Mouse (Mus musculus) lung, embryonic 16.5 days (tissue): Measurements from ENCODE around the gene Tbc1d16. TPM values are rescaled to one million over a fixed set of nuclear protein-coding genes. Genes with fewer than 3 reads are reported as not detected.

Experiments
- ATAC-seq: fragments of 200-750 bp; cut with Nextera tagmentation; 2 replicates; pipeline ENCODE4 v1.8.0; 2017; ENCODE audit warnings: low read depth, mild to moderate bottlenecking, moderate library complexity
- H3K27ac ChIP-seq: fragments of 300-500 bp; sonication (generic); 2 replicates; pipeline ENCODE4 v1.5.1; 2014; ENCODE audit warnings: mild to moderate bottlenecking, control low read depth, low read length
- H3K27me3 ChIP-seq: fragments of 300-500 bp; sonication (generic); 2 replicates; pipeline ENCODE4 v1.6.1; 2014; ENCODE audit warnings: low read depth, low read length, mixed read lengths; ENCODE audit not compliant: control insufficient read depth, insufficient read depth
- H3K36me3 ChIP-seq: fragments of 300-500 bp; sonication (generic); 2 replicates; pipeline ENCODE4 v1.6.1; 2014; ENCODE audit warnings: low read length; ENCODE audit not compliant: control insufficient read depth, insufficient read depth
- H3K4me1 ChIP-seq: fragments of 300-500 bp; sonication (generic); replicated peaks from 2 replicates; pipeline ENCODE4 v1.6.1; 2014; ENCODE audit warnings: low read length, mixed read lengths; ENCODE audit not compliant: control insufficient read depth, insufficient read depth
- H3K4me2 ChIP-seq: fragments of 300-500 bp; sonication (generic); 2 replicates; pipeline ENCODE4 v1.6.1; 2014; ENCODE audit warnings: low read depth, low read length, control low read depth
- H3K4me3 ChIP-seq: fragments of 300-500 bp; sonication (generic); 2 replicates; pipeline ENCODE4 v1.5.1; 2014; ENCODE audit warnings: mild to moderate bottlenecking, low read length, control low read depth
- H3K9ac ChIP-seq: fragments of 300-500 bp; sonication (generic); 2 replicates; pipeline ENCODE4 v1.6.1; 2014; ENCODE audit warnings: low read length, control low read depth
- H3K9me3 ChIP-seq: fragments of 300-500 bp; sonication (generic); 2 replicates; pipeline ENCODE4 v1.6.1; 2016; ENCODE audit warnings: low read length; ENCODE audit not compliant: control insufficient read depth
- WGBS: fragments of 180-500 bp; shearing (Covaris S2); extraction: QIAGEN DNeasy Blood & Tissue Kit; methylation state at CpG from one replicate; pipeline ENCODE4 v1.1.7; 2014; 5-methylcytosine and 5-hydroxymethylcytosine counted together
- polyA plus RNA-seq: library from polyadenylated mRNA; unstranded; fragments of >200 nt; fragmentation: Nextera tagmentation; extraction: Ambion mirVana; gene quantifications from 2 replicates; pipeline ENCODE4 v1.2.1, GENCODE M21; 2015

Tbc1d16 gene
- polyA plus RNA-seq, 1 experiment from 2014 or later, result 19.4 TPM

DNA sequence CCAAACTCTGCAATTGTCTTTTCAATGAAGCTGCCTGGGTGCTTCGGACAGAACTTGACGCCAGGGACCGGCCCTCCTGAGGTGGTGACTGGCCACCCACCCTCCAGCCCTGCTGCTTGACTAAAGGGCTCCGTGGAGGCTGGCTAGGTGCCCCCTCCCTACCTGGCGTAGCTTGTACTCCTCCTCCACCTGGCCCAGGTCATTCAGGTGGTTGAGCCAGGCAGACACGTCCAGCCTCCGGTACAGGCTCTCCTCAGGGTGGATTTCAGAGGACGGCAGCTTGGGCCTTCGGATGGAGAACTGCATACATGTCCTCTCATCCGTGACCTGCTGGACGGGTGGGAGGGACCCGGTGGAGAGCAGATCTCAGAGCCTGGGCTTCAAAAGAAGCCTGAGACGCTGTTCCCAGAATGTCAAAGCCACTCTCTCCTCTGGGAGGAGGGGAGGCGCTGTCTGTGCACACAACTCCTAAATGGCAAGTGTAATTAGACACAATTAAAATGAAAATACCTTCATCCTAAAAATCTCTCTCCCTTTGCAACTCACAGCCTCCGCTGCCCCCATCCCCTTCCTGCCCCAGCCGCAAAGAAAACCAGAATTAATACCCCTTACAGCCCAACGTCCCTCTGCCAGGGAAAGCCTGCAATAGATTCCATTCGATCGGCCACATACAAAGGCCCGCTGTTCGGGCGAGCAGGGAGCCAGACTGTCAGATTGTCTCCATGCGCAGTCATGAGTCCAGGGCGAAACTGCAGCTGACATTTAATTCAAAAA lies 71.6 kb downstream of the Tbc1d16 start:
- no peaks in the 10 kb centered on the region for H3K9me3 ChIP-seq
- WGBS, result 56% methylated on average over 24 of the region's 24 CpGs
- H3K27ac ChIP-seq, result no peak overlapping the region
- no peak for ATAC-seq
- H3K9ac ChIP-seq, result no peak overlapping the region
- no peaks in the 10 kb centered on the region for H3K27me3 ChIP-seq
- H3K4me2 ChIP-seq, result no peak overlapping the region
- no peak overlapping the region for H3K4me3 ChIP-seq
- peaks cover 15% of the 10 kb centered on the region for H3K36me3 ChIP-seq
- H3K4me1 ChIP-seq, result no peaks in the 10 kb centered on the region; the same call in 1 of the 2 replicates

DNA sequence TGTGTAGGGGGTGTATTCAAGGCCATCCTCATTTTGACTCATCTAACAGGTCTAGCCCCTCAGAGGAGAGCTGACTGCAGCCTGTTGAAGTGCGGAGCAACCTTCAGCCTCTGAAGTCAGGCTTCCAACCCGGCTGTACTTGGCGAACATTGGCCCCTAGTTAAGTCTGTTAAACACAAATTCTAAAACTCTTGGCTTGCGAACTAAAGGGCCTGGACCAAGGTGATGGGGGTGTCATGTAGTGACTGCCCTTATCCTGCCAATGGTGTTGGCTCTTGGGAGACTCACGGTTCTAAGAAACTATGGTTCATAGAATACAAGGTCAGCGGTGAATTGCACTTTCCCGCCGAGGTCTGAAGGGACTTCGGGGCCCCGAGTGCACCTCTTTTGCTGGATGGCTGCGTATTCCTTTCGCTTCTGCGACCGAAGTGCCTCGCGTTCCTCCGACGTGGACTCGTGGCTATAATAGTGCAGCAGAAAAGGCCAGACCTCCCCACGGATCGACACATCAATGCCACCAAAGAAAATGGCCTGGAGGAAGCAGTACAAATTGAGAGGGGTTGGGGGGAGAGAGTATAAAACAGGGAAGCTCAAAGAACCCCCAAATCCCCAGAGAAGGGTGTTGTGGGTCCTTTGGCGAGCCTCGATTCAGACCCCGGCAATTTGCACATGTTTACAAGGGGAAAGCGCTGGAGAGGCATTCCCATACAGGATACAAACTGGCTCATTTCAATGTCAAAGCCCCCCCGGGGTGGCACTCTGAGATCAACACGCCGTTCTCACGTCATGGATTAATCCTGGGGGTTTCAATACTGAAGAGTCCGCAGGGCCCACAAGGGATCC lies 72.4 kb downstream of the Tbc1d16 start:
- no peak overlapping the region for H3K4me3 ChIP-seq
- peaks cover 15% of the 10 kb centered on the region for H3K36me3 ChIP-seq
- no peak overlapping the region for H3K27ac ChIP-seq
- no peaks in the 10 kb centered on the region for H3K9me3 ChIP-seq
- H3K4me2 ChIP-seq, result no peak overlapping the region
- ATAC-seq, result no peak
- no peaks in the 10 kb centered on the region for H3K27me3 ChIP-seq
- H3K9ac ChIP-seq, result no peak overlapping the region
- WGBS, result 71% methylated on average over 30 of the region's 30 CpGs
- no peaks in the 10 kb centered on the region; the same call in 1 of the 2 replicates for H3K4me1 ChIP-seq

DNA sequence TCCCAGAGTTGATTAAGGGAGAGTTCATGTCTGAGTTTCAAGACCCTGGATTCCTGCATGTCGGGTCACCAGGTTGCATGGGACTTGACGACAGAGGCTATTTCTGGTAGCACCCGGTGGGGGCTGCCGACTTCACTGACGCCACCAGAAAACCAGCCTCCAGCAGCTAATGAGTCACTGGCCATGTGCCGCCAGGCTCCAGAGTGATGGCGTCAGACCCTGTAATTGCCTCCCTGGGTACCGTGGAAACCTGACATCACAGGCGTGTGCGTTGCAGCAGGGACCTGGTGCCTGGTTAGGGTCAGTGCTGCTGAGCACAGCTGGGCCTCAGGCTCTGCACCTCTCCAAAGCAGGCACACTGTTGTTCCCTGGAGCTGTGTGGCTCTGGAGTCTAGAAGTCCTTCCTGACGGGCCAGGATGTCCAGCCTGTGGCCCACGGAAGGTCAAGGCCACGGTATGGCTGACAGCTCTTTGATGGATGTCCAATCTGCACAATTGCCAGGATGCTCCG lies 75.9 kb downstream of the Tbc1d16 start:
- Histone ChIP-seq H3K36me3 (peaks cover 23% of the 10 kb centered on the region), H3K4me3 (no peak overlapping the region), H3K4me1 (no peaks in the 10 kb centered on the region), H3K27ac (no peak overlapping the region), H3K9ac (no peak overlapping the region), H3K27me3 (no peaks in the 10 kb centered on the region), H3K4me2 (no peak overlapping the region), H3K9me3 (no peaks in the 10 kb centered on the region)
- ATAC-seq, result no peak
- WGBS, result 61% methylated on average over 14 of the region's 14 CpGs

DNA sequence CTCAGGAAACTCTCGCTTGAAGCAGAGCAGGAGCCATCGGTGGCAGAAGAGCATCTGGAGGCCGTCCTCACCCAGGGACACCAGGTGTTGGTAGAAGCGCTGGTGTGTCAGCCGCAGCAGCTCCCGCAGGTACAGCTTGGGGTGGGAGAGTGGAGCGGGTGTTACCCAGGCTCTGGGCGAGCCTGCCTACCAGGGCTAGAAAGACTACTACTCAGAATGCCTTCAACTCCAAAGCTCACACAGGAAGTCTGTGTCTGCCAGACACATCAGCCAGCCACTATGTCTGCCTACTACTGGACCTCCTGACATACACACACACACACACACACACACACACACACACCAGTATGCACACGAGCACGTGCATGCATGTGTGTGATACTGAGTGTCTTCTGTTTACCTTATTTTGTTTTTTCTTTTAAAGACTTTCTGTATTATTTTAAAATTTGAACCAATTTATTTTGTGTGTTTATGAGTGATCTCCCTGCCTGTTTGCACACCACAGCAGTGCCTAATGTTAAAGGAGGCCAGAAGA lies 77.2 kb downstream of the Tbc1d16 start:
- no peak overlapping the region for H3K9ac ChIP-seq
- no peaks in the 10 kb centered on the region for H3K27me3 ChIP-seq
- WGBS, result 81% methylated on average over 10 of the region's 10 CpGs
- H3K36me3 ChIP-seq, result peaks cover 23% of the 10 kb centered on the region
- H3K9me3 ChIP-seq, result no peaks in the 10 kb centered on the region
- no peak overlapping the region for H3K27ac ChIP-seq
- no peak overlapping the region for H3K4me3 ChIP-seq
- no peak for ATAC-seq
- H3K4me1 ChIP-seq, result no peaks in the 10 kb centered on the region
- H3K4me2 ChIP-seq, result no peak overlapping the region

DNA sequence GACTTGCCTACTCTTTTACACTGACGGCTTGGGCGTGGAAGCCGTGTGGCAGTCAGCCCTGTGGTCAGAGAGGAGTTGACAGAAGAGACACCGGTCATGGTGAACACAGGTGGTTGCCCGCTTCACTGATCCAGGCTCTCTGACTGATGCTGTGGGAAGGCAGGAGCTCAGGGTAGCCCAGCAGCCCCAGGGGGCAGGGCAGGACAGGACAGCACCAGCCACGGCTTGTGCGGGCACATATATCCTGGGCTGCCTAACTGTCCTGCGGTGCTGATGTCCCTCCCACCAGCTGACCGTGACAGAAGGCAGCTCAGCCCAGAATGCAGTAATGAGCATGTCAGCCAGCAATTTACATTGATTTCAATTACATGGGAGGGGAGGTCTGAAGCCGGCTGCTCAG lies 77.9 kb downstream of the Tbc1d16 start:
- Histone ChIP-seq H3K4me2 (no peak overlapping the region), H3K9ac (no peak overlapping the region), H3K27me3 (no peaks in the 10 kb centered on the region), H3K27ac (no peak overlapping the region), H3K9me3 (no peaks in the 10 kb centered on the region), H3K4me1 (no peaks in the 10 kb centered on the region), H3K4me3 (no peak overlapping the region), H3K36me3 (peaks cover 22% of the 10 kb centered on the region)
- ATAC-seq, result no peak
- 86% methylated on average over 10 of the region's 10 CpGs for WGBS

DNA sequence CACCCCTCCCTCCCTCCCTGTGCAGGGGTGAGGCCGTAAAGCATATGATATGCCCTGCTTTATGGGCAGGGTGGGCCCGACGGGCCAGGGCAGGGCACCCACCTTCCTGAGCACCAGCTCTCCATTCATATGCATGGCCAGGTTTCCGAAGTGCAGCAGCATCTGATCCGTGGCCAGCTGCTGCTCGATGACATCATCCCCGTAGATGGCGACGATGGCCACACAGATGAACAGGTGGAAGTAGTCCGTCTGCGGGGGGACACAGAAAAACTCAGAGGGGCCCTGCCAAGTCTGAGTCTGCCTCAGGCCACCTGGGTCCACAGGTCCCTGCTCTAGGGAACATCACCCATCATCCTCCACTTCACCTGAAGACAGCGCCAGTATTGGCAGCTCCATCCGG lies 79.5 kb downstream of the Tbc1d16 start:
- no peak for ATAC-seq
- Histone ChIP-seq H3K4me1 (0 out of 2 replicates have a peak, but pooled peaks cover under 1% of the 10 kb centered on the region), H3K9me3 (no peaks in the 10 kb centered on the region), H3K4me3 (no peak overlapping the region), H3K27ac (no peak overlapping the region), H3K9ac (no peak overlapping the region), H3K27me3 (no peaks in the 10 kb centered on the region), H3K36me3 (peaks cover 19% of the 10 kb centered on the region), H3K4me2 (no peak overlapping the region)
- 82% methylated on average over 13 of the region's 13 CpGs for WGBS

DNA sequence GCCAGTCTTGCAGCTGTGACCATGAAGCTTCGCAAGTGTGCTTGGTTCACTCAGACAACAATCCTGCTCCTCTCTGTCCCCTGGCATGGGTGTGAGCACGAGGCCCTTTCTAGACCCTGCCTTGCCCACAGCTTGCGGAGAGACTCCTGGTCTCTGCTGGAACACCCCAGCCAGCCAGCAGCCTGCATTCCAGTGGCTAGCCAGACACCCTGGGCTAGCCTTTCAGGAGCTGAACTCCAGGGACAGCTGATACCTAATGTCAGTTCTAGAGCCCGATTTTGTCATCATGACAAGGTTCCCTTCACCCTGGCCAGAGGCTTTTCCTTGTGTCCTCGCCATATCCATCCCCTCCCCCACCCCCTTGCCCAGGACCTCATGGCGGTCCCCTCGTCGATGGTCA lies 81.1 kb downstream of the Tbc1d16 start:
- Histone ChIP-seq H3K4me2 (no peak overlapping the region), H3K4me1 (0 out of 2 replicates have a peak, but pooled peaks cover 2% of the 10 kb centered on the region), H3K27ac (no peak overlapping the region), H3K9me3 (no peaks in the 10 kb centered on the region), H3K36me3 (peaks cover 8% of the 10 kb centered on the region), H3K27me3 (no peaks in the 10 kb centered on the region), H3K4me3 (no peak overlapping the region), H3K9ac (no peak overlapping the region)
- ATAC-seq, result no peak
- 85% methylated on average over 8 of the region's 8 CpGs for WGBS

DNA sequence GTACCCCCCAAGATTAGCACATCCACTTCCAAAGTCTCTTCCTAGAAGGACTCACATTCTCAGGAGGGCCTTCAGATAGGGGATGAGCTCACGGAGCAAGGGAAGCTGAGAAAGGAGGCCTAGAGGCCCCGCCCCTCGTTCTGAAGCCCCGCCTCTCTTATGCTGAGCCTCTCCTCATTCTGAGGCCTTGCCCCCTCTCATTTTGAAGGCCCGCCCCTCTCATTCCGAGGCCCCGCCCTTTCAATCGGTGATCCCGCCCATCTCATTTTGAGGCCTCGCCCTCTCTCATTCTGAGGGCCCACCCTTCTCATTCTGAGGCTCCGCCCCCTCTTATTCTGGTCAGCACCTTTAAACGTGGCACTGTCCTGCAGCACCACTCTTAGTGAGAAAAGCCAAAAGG lies 82.2 kb downstream of the Tbc1d16 start:
- no peaks in the 10 kb centered on the region for H3K27me3 ChIP-seq
- H3K9ac ChIP-seq, result no peak overlapping the region
- H3K4me2 ChIP-seq, result no peak overlapping the region
- H3K4me3 ChIP-seq, result no peak overlapping the region
- no peak overlapping the region for H3K27ac ChIP-seq
- peaks cover 8% of the 10 kb centered on the region for H3K36me3 ChIP-seq
- H3K4me1 ChIP-seq, result 0 out of 2 replicates have a peak, but pooled peaks cover 2% of the 10 kb centered on the region
- WGBS, result 38% methylated on average over 12 of the region's 12 CpGs
- no peak for ATAC-seq
- no peaks in the 10 kb centered on the region for H3K9me3 ChIP-seq
